Mouse (Mus musculus) MEL (cell line): ENCODE results near the gene Usp40.

Experiments used
- CHD1 ChIP-seq: IDR thresholded peaks from 2 replicates; pipeline ENCODE4 v1.6.1; 2012; ENCODE audit warnings: low read depth, mild to moderate bottlenecking, inconsistent platforms, low read length, improper control_type of control experiment
- CTCF ChIP-seq, 3 experiments: IDR thresholded peaks in 2 of 3; conservative IDR thresholded peaks in 1 of 3; 2 replicates each; pipeline ENCODE4 v1.5.1; 2011 to 2012; ENCODE audit warnings: low read length in 3 of 3, low read depth in 2 of 3, mild to moderate bottlenecking in 2 of 3, improper control_type of control experiment in 1 of 3, inconsistent platforms in 1 of 3, mixed read lengths in 1 of 3, moderate library complexity in 1 of 3; ENCODE audit not compliant: control insufficient read depth in 1 of 3, insufficient read depth in 1 of 3, poor library complexity in 1 of 3, severe bottlenecking in 1 of 3
- E2F4 ChIP-seq: IDR thresholded peaks from 2 replicates; pipeline ENCODE4 v1.6.1; 2011; ENCODE audit warnings: low read depth, low read length, improper control_type of control experiment, borderline replicate concordance
- ELF1 ChIP-seq: IDR thresholded peaks from 2 replicates; pipeline ENCODE4 v1.6.1; 2014; ENCODE audit warnings: low read depth, mild to moderate bottlenecking, inconsistent platforms, low read length, improper control_type of control experiment, moderate library complexity
- ETS1 ChIP-seq: IDR thresholded peaks from 2 replicates; pipeline ENCODE4 v1.6.1; 2012; ENCODE audit warnings: low read depth, mild to moderate bottlenecking, inconsistent platforms, low read length, improper control_type of control experiment, moderate library complexity
- MAFK ChIP-seq: IDR thresholded peaks from 2 replicates; pipeline ENCODE4 v1.6.1; 2011; ENCODE audit warnings: low read depth, mild to moderate bottlenecking, low read length, improper control_type of control experiment, borderline replicate concordance
- POLR2A ChIP-seq, 2 experiments: IDR thresholded peaks; 2 replicates each; pipeline ENCODE4 v1.6.1; 2011 to 2012; ENCODE audit warnings: low read length in 2 of 2, mild to moderate bottlenecking in 2 of 2, control low read depth in 1 of 2, improper control_type of control experiment in 1 of 2, low read depth in 1 of 2, moderate library complexity in 1 of 2; ENCODE audit not compliant: control insufficient read depth in 1 of 2, insufficient read depth in 1 of 2, poor library complexity in 1 of 2
- POLR2AphosphoS2 ChIP-seq: IDR thresholded peaks from 2 replicates; pipeline ENCODE4 v1.6.1; 2011; ENCODE audit warnings: low read length, improper control_type of control experiment
- TAL1 ChIP-seq: IDR thresholded peaks from 2 replicates; pipeline ENCODE4 v1.6.1; 2012; ENCODE audit warnings: mild to moderate bottlenecking, inconsistent platforms, low read length, moderate library complexity, mixed read lengths
- ZC3H11A ChIP-seq: IDR thresholded peaks from 2 replicates; pipeline ENCODE4 v1.6.1; 2012; ENCODE audit warnings: low read depth, mild to moderate bottlenecking, inconsistent platforms, low read length, improper control_type of control experiment
- ZMIZ1 ChIP-seq: IDR thresholded peaks from 2 replicates; pipeline ENCODE4 v1.6.1; 2012; ENCODE audit warnings: low read depth, mild to moderate bottlenecking, inconsistent platforms, low read length, improper control_type of control experiment, moderate library complexity

- TF ChIP-seq POLR2A (IDR thresholded peaks at IDR 0.05; ENCODE audit: control insufficient read depth in 1 of 2, insufficient read depth in 1 of 2, low read depth in 1 of 2, low read length in 2 of 2, poor library complexity in 1 of 2) (no peak), CHD1 (no peak), ZMIZ1 (no peak), CTCF (IDR thresholded peaks at IDR 0.05 in 2 of 3, conservative IDR thresholded peaks at IDR 0.05 in 1 of 3; ENCODE audit: control insufficient read depth in 1 of 3, insufficient read depth in 1 of 3, low read depth in 2 of 3, low read length in 3 of 3, poor library complexity in 1 of 3, severe bottlenecking in 1 of 3) (no peak), ETS1 (no peak), E2F4 (no peak), TAL1 (no peak), ELF1 (no peak), ZC3H11A (no peak), POLR2AphosphoS2 (no peak), MAFK (no peak)
Measured at GRCm38 (mm10) chr1:88055088-88055487, 46.7 kb upstream of the Usp40 start, which contains the start of gene Ugt1a10.
